Mouse (Mus musculus): Measurements from ENCODE around the gene Rftn1.

Rftn1 gene

DNA sequence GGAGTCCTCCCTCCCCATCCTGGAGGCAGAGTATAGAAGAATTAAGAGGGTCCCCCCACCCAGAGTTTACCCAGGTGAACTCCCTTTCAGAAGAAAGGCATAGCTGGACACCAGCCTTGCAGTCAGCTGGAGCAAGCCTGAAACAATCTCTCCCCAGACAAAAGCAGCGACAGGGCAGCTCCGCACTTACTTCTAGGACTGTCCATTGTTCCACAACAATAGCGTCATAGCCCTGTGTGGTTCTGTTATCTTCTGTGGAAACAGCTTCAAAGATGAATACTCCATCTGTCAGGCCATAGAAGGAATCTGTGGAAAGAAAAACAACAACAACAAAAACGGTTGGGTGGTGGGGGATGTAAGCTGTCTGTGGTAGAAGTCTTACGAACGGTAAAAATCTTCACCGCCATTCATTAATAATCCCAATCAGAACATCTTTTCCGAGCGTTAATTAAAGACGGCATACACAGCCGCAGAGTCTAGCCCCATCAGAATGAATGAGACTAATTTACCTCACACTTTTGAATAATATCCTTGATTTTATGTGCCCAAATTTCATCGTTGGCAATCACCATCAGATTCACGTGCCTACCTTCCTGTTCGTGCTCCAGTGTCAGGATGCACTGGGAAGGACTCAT, 153.6 kb downstream of the Rftn1 start:
- DNase-seq (ENCODE audit: extremely low read depth, low read depth, low spot score), result no peak

DNA sequence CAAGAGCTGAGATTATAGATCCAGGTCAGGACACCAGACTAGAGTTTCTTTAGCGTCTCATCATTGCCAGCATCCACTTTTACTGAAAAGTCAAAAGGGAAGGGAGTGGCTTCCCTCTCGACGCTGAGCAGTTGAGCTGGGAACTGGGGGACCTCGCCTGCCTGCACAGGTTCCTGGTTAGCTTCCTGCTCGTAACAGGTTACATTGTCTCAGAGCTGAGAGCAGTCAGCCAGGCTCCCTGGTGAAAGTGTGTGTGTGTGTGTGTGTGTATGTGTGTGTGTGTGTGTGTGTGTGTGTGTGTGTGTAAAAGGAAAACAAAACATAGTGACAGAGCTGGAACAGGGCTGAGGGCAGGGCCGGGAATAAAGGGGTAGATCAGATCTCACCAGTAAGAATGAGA, 156.8 kb downstream of the Rftn1 start:
- no peak for DNase-seq (ENCODE audit: extremely low read depth, low read depth, low spot score)

DNA sequence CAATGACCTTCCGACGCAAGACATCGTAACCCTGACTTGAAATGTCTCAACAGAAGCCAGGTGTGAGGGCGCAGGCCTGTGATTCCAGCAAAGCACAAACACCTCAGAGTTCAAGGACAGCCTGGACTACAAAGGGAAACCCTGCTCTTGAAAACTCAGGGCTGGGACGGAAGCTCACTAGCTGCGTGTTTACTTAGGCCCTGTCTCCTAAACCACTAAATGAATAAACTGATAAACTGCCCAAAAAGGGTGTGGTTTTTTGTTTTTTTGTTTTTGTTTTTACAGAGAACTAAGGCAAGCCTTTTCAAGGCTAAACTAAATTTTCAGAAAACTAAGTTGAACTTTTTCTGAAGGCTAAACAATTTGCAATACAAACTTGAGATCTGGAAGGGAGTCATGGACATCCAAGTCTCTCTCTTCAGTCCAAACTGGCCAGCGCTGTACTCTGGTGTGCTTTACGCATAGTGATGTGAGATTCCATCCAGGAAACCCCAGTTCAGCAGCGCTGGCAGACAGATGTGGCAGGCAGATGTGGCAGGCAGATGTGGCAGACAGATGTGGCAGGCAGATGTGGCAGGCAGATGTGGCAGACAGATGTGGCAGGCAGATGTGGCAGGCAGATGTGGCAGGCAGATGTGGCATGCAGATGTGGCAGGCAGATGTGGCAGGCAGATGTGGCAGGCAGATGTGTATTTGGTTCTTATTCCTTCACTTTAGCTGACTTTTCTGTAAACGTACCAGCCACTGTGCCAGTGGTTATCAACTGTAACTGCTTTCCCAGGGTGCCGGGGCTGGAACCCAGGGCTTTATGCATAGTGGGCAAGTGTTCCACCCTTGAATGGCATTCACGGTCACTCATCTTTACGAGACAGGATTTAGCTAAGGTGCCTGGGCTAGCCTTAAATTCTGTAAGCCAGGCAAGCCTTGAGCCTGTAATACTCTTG, 158.7 kb downstream of the Rftn1 start:
- no peak for DNase-seq (ENCODE audit: extremely low read depth, low read depth, low spot score)

DNA sequence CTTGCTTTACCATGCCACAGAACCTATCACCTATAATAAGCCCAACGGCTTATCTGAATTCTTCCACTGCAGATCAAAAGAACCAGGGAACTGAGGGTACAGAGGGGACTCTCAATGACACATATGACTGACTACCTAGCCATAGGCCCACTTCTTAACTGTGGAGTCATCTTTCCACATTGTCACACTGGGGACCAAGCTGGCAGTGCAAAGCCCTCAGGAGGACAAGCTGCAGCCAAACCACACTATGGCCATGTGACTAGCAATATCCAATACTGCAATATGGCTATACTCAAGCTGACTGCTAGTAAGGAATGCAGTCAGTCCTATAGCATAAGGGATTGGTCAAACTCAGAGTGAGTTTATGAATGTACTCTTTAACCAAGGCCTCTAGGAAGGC, 164.8 kb downstream of the Rftn1 start:
- no peak for DNase-seq (ENCODE audit: extremely low read depth, low read depth, low spot score)

DNA sequence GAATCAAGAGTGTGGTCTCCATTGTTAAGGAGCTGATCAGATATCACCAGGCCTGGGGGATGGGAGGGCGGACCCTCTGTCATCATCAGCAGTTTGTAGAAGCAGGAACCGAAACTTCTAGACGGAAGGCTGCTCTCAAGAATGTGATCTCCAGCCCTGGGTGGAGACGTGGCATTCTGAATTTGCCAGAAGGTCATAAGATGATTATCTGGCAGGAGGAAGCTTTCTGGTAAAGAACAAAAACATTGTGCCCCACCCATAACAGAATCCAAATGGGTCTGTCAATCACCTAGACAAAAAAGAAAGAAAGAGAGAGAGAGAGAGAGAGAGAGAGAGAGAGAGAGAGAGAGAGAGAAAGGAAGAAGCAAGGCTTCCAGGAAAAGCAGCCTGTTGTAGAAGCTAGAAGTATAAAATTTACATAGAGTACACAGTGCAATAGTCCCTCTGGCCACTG, 165.3 kb downstream of the Rftn1 start:
- DNase-seq (ENCODE audit: extremely low read depth, low read depth, low spot score), result no peak

DNA sequence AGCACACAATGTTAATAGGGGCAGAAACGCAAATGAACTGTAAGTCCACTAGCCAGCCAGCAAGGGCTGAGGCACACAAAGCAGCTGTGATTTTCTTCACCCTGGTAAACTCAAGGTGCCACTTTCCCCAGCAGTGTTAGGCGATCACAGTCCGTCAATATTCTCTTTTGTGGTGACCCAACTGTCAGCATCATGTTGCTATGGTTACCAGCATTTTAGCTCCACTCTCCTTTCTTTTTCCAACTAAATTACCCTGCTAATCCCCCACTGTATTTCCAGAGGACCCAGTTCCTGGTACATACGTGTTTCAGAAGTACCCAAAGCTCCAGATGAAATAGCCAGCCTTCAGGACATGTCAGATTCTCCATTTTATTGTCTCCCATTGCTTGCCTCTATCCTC, 169.1 kb downstream of the Rftn1 start:
- DNase-seq (ENCODE audit: extremely low read depth, low read depth, low spot score), result no peak

DNA sequence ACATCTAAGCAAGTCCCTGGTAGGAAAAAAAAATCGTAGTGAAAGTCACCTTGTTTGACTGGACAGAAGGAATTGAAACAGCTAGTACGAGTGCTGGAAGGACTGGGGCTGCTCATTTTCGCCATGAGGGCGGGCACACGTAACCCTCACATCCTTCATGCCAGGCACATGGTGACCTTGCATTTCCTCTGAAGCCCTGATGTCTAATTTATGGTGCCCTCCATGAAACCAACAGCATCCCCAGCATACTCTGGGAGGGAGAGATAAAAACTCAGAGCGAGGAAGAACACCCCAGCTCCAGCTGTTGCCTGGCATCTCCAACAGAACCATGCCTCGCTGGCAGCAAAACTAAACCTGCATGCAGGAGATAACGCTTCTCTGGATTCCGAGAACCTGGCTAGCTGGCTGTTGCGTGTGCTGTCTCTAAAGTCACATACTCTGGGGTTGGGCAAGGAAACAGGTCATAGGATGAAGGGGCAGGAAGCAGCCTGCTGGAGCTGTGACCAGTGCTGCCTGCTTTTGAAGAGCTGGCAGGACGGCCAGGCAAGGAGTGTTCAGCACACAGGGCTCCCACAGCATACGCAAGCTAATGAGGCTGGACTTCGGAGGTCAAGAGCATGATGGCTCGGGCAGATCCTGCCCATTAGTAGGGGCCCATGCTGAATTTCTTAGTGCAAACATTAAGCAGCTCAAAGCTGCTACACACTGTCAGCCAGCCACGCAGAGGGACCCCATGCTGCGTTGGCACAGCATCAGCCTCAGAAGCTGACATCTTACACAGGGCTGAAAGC, 170.1 kb downstream of the Rftn1 start:
- DNase-seq (ENCODE audit: extremely low read depth, low read depth, low spot score), result no peak

DNA sequence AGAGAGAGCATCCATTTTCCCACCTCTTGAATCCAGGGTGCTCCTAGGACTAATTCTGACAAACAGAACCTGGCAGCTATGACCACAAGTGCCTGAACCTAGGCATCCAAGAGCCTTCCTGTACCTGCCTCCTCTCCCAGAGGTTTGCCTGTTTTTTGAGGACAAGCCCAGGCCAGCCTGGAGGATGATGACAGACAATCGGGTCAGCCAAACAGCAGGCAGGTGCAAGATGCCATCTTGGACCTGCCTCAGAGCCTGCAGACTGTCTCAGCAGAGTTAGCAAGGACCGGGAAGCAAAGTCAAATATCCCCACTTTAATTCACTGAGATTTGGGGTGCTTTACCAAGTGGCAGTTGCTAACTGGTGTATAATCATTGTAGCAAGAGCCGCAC, 170.7 kb downstream of the Rftn1 start:
- no peak for DNase-seq (ENCODE audit: extremely low read depth, low read depth, low spot score)

DNA sequence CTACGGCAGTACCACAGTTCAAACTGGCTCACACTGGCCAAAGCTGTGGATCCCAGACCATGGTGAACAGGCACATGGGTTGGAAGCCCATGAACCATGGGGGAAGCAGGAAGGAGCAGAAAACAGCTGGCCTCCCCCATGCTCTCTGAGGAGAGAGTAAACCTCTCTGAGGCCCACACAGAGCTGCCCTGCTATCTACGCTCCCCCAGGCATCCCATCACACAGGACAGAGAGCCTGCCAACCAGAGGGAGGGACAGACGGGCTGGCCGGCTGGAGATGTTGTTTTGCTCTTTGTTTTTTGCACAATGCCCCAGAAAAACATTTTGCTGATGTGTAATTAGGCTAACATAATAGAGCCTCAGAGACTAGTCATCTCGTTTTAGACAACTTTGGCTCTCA, 171.4 kb downstream of the Rftn1 start:
- DNase-seq (ENCODE audit: extremely low read depth, low read depth, low spot score), result no peak

DNA sequence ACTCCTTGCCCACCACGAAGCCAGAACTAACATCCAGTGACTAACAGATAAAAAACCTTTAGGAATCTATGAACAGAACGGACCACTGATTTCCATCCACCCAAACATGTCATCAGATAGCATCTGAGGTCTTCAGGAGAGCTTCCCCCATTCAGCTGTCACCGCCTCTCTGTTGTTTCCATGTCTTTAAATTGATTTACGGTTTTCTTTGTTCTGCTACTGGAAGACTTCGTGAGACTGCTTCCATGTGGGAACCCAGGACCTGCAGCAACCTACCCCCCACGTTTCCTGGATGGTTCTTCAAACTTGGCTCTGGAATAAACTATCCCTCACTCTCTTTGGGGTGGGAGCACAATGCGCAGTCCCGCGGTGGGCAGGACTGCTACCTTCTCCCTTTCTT, 175.8 kb downstream of the Rftn1 start:
- no peak for DNase-seq (ENCODE audit: extremely low read depth, low read depth, low spot score)

DNA sequence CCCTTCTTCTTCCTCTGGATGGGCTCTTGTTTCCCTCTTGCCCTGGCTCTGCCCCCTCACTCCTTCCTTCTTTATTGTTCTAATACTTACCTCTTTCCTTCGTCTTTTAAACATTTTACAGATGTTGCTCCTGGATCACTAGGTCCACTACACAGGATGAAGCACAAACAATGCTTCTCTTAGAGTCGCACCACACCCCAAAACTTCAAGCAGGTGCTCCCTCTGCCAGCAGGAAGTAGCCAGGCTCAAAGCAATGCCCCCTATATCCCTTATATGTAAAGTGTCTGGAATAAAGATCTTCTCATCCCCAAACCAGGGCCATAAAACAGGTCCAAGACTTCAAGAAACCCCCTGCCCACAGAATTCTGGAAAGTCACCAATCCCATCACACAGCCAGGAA, 176.6 kb downstream of the Rftn1 start:
- no peak for DNase-seq (ENCODE audit: extremely low read depth, low read depth, low spot score)

DNA sequence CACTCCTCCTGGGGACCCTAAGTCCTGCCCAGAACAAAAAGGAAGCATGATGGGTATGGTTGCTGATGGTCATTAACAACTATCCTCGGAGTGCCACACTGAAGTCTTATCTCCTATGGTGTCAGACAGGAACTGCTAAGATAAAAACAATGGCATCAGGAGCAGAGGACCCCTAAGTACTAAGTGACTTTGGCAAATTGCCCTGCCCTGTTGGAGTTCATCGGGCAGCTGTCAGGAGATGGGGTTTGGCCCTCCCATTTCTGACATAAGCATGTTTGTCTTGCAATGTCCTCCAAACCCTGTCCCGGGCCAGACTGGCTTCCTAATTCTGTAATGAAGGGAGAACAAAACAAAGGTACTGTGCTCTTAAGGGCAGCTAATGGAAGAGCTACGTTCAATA, 180.4 kb downstream of the Rftn1 start:
- DNase-seq (ENCODE audit: extremely low read depth, low read depth, low spot score), result no peak

DNA sequence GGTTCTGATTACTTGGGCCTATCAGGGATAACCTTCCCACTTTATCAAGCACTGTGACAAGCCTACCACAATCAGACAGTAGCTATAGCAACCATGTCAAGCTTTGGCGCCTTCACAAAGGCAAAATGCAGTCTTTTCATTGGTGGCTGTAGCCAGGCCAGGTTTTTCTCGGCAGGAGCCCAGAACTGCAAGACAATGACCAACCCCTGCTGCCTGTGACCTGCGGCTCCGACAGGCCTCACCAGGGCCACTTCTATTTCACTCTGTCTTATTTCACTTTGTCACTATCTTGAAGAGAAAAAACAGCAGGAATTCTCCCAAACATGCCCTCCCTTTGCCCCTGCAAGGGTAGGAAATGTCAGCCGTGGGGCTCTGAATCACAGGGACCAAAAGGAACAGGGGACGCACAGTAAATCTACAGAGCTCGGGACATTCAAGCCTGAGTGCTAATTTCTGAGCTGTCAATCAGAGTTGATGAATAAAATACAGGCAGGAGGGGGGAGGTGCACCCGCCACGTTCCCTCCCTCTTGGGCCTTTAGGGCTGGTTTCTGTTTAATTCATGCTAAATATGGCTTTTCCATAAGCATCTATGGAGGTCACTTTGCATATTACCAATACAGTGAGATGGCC, 183.6 kb downstream of the Rftn1 start:
- no peak for DNase-seq (ENCODE audit: extremely low read depth, low read depth, low spot score)

DNA sequence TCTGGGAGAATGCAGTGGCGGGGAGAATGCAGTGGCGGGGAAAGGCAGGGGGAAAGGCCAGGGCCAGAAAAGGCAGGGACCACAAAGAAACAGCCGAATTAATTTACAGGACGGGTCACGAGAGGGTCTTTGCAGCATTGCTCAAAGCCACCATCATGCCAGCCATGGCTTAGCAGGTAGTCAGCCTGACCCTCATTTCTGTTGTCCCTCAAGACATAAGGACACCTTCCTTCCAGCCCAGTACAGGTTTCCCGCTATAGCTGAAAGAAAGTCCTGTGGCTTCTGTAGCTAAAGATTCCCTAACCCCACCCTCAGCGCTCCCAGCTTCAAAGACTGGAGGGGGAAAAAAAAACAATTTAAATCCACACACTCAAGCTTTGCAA, 184.1 kb downstream of the Rftn1 start:
- no peak for DNase-seq (ENCODE audit: extremely low read depth, low read depth, low spot score)

DNA sequence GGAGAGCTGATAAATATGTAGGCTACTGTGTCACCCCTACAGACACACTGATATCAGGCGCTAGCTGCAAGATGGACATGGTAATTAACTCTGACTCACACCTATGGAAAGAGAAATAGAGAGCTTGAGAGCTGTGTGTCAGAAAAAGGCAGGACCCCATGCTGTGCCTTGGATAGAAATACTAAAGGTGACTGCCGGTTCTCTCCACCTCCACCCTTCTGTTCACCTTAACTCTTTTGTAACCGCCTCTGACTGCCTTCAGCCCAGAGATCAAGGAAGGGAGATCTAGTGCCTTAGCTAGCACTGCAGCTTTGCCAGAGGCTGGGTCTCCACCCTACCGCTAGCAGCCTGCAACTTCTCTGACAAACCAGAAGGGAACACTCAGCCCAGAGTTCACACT, 187.3 kb downstream of the Rftn1 start:
- no peak for DNase-seq (ENCODE audit: extremely low read depth, low read depth, low spot score)

DNA sequence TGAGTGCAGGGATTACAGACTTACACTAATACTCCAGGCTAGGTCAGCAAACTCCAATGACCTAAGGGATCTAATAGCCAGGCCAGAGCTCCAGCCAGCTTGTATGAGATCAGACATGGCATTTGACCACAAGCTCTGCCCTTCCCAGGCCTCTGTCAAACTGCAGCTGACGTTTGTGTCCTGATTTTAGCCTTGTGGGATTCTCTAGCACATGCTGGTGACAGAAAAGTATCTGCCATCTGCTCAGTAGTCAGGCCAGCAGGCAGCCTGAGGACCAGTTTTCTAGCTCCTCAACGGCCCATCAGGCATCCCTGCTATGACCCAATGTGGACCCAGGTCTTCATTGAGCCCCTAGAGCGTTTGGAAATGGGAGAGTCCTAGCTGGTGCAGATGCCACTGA, 188.3 kb downstream of the Rftn1 start:
- DNase-seq (ENCODE audit: extremely low read depth, low read depth, low spot score), result no peak

DNA sequence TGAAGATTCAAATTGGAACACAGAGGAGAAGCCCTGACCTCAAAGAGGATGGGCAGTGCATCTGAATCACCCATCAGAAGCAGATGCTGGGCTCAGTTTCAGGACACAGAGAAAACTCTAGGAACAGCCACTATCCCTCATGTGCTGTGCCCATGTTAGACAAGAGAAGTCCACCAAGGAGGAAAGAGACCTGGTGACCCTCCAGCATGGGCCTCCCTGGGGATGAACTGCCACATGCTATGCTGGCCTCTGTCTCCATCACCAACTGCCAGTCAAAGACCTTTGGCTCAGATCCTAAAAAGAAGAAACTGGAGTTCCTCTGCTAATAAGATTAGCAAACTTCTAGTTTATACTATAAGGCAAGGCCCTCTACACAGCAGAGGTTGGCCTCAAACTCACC, 188.7 kb downstream of the Rftn1 start:
- no peak for DNase-seq (ENCODE audit: extremely low read depth, low read depth, low spot score)

DNA sequence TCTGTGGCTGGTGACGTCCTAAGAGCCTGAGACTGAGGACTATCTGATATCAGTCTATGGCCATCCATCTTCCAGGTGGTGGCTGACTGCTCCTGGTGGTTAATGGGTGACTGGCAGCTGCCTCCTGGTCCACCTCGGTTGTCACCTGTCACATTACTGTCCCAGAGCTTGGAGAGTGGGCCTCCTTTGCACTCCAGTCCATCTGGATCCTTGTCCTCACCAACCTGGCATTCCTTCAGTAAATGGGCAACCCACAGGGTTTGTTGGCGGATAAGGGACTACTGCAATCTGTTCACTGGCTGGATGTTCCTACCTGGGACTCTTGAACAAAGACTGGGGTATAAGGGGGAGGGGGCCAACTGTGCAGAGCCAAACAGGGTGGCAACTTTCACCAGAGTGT, 189.9 kb downstream of the Rftn1 start:
- no peak for DNase-seq (ENCODE audit: extremely low read depth, low read depth, low spot score)

DNA sequence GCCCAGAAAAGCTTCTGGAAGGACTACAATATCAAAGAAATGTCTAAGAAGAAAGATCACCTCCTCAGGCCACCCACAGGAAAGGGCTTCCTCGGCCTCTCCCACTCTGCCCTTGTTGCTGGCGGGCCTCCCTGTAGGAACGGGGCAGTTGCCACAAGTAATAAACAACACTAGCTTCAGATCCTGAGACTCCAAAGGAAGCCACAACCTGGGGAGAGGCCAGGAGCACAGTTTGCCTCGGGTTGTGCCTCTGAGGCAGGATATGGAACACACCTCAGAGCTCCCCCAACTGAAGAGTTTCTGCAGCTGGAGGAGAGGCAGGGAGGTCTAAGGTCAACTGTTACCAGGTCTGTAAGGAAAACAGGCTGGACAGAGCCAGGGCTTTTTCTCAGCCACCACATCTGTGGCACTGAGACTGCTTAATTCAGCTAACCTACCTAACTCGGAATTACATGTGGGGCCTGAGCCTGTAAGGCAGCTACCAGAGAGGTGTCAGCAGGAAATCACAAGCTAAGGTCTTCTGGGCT, 193.8 kb downstream of the Rftn1 start:
- DNase-seq (ENCODE audit: extremely low read depth, low read depth, low spot score), result no peak

DNA sequence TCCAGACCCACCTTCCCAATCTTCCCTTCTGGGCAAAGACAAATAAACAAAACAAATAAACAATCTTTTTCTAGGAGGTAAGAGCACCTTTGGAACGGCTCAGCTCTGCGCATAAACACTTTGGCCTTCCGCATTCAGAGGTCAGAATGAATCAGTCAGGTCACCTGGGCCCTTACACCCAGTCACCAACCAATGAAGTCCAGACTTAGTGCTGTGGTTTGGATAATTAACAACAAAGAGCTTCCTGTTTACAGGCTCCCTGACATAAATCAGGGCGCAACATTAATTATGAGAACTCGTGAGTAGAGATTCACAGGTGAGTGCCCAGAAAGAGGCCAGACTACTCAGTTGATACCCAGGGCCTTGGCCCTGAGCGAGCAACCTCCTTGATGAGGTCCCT, 194.4 kb downstream of the Rftn1 start:
- DNase-seq (ENCODE audit: extremely low read depth, low read depth, low spot score), result no peak

DNA sequence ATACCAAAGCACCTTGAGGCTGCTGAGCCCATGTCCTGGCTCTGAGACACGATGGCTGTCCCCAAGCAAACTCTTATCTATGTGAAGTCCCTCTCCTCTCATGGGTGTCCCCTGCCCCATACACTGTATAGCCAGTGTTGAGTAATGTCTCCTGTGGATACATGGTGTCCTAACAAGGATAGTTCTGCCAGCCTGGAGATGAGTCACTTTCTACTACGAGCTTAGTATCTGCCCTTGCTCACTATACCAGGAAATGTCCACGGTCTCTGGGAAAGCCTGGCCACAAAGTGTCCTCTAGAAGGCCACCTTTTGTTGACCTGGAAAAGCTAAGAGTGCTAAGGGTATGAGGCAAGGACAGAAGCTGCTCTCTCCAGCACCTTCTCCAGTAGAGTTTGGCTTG, 195.2 kb downstream of the Rftn1 start:
- no peak for DNase-seq (ENCODE audit: extremely low read depth, low read depth, low spot score)
